Mouse (Mus musculus): ENCODE data around the gene Slc8a1. TPM values are rescaled to one million over a fixed set of nuclear protein-coding genes. Genes with fewer than 3 reads are reported as not detected.

The Slc8a1 gene
- total RNA-seq, 4 experiments from 2014 or later: 229 to 279 (median 254) TPM

DNA sequence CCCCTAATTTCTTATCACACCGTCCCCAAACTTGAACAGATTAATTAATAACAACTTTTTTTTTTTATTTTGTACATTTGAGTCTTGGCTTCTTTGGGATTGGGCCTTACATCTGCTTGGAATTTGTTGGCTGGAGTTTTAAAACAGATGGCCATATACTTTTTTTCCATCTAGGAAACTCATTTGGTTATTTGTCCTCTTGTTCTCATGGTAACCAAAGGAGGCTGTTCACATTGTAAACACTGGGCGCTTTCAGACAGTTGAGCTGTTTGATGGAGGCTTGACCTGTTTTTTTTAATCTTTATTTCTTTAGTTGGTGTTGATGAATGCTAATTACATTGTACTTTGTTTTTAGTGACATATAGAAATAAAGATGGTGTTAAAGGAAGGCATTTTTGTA lies 369.1 kb downstream of the Slc8a1 start:
- DNase-seq (ENCODE audit: low spot score in 2 of 2): no peak

DNA sequence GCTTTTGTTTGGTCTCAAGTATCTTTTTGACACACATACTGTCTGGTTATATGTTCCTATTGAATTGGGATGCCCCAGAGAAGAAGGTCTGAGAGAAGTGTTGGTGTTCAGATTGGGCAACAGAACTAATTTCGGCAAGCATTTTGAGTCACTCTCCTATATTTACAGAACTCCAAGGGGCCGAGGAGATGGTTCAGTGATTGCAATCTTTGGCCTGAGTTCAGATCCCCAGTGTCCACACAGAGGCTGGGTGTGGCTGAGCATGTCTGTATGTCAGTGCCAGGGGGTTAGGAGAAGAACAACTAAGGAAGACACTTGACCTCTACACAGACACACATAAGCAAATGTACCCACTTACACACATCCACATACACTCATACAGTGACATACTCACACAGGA lies 369.7 kb downstream of the Slc8a1 start:
- DNase-seq (ENCODE audit: low spot score in 2 of 2): no peak

DNA sequence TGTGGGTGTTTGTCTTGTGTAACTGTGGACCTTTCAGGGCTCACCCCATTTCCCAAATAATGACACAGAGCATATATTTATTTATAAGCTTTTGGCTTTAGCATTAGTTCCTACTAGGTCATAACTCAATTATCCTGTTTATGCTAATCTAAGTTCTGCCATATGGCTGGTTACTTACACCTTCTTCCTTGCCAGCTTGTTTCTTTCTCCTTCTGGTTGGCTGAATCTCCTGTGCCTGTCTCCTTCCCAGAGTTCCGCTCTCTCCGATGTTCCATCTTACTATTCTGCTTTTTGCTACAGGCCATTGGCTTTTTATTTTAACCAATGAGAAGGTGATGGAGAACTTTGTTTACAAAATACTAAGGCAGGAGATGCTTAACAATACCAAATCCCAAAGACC lies 374.8 kb downstream of the Slc8a1 start:
- DNase-seq (ENCODE audit: low spot score in 2 of 2): no peak

DNA sequence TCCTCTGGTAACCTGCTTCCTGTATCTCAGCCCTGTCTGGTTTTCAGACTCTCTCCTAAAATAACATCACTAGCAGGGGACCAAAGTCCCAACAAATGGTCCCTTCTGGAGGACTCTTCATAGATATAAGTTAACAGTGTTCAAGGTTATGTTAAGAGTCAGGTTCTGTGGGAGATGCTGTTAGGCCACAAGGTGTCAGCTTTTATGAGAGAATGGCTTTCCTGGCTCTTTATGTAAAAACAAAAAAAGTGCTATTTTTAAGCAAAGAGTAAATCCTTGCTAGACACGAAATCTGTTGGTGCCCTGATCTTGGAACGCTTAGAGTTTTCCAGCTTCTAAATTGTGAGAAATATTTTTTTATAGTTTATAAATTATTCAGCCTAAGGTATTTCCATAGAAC lies 377.6 kb downstream of the Slc8a1 start:
- DNase-seq (ENCODE audit: low spot score in 2 of 2): no peak

DNA sequence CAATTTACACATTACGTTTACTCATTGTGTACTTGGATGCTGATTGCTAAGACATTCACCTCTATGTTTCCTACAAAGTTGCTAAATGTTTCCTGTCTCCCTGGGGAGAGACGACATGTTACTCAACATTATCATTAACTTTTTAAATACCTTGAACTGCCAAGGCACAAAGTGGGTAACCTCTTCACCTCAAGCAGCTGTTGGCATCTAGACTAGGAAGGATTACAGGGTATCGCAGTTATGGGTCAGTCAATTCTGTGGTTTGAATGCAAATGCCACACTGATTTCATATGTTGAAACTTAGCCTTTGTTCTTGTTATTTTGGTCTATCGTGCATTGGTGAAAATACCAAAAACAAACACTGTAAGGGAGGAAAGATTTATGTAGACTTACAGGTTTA lies 378.1 kb downstream of the Slc8a1 start:
- DNase-seq (ENCODE audit: low spot score in 2 of 2): no peak

DNA sequence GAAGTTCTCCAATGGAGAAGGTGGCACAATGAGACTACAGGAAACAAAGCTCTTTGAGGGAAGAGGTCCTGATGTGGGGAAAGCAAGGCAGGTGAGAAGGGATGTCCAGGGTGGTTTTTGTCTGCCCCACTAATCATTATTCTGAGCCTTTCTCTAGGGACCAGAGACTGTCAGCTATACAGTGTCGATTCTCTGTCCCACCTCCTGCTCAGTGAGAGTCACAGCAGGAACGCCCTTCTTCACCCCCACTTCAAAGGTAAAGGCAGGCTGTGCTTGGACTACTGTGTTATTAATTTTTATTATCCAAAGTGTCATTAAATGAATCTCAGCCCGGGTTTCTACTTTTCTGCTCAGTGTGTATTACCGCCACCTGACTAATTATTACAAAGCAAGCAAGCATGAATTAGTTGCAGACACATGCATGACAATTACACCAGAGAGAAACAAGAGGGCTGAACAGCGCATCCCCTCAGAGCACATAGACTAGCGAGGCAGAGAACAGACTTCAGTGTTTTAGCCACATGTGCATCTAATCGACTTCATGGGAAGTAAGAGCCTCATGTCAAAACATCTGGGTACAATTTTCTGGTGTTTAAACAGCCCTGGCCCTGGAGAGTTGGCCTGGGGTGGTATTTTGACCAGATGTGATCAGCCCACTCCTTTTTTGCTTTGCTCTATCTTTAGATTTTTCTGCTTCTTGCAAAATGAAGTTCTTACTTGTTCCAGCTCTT lies 402.0 kb downstream of the Slc8a1 start:
- DNase-seq (ENCODE audit: low spot score in 2 of 2): no peak

DNA sequence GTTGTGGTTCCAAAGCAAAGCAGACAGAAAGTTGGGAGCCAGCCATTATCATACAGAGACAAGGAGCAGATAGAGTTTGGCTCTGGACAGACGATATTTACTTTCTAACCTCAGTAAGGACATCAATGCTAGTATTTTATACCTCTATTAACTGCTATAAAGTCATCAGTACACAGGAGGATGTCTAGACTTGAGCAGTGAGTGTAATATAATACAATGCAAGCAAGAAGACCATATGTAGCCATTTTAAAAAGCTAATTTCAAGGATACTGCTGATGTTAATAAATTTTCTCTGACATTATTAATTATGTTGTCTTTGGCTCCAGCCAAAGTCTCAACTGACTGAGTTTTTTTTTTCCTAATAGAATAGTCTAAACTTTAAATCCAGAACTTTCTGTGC lies 402.7 kb downstream of the Slc8a1 start:
- DNase-seq (ENCODE audit: low spot score in 2 of 2): no peak
